Mouse (Mus musculus): Measurements from ENCODE around the gene Gm49322.
A peak's percentile ranks its signal among the peaks of the same experiment; 100 is the strongest.

Gm49322 gene

DNA sequence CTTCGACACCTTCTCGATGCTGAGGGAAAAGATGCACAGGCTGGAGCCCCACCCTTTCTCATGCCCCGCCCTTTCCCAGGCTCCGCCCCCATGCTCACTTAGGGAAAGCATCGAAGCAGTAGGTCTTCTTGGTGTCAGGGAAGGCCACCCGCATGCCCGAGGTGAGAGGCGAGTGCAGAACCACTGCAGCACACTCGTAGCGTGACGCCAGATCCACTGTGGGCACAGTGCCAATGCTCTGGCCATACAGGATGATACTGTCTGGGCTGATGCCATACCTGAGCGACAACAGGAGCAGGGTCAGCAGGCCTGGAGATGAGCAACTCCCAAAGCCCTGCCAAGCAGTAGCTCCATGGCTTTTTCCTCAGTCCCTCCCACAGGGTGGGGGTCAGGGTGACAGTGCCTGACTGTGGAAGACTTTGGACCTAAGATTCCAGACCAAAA is 21.8 kb upstream of the Gm49322 start:
- DNase-seq (ENCODE audit: low spot score): no peak

DNA sequence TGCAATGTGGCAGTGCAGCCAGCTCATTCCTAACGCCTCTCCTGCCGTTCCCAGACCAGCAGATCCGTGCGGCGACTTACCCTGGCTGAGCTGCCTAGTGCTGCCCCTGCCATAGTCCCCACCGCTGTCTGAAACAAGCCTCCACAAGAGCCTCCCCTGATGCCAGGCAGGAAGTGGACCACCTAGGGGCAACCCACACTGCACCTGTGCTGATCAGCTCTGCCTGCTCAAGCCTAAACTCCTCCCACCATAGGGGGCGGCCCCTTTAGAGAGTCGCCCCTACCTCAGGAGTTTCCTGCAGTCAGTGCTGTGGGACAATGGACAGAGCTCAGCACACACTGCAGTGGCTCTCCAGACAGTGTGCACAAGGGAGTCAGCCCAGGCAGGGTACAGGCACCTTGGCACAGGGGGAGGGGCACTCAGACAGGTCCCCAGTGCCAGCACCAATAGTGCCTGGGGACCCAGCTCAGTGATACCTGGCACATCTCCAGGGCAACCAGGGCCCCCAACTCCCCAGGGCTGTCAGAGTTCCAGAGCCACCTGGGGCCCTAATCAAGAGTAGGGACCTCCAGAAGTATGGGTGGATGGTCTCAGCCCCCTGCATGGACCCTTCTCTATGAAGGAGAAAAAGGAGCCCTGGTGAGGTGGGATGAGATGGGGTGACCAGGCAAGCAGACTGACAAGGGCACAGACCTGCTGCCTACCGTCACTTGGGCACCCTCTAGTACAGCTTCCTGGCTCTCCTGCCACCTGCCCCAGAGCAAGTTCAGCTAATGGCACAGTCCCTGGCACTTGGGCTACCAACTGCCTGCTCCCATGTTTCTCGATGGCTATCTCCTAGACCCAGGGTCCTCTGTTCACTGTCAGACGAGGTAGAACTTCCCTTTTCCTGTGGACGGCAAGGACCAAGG is 20.9 kb upstream of the Gm49322 start:
- DNase-seq (ENCODE audit: low spot score): no peak

DNA sequence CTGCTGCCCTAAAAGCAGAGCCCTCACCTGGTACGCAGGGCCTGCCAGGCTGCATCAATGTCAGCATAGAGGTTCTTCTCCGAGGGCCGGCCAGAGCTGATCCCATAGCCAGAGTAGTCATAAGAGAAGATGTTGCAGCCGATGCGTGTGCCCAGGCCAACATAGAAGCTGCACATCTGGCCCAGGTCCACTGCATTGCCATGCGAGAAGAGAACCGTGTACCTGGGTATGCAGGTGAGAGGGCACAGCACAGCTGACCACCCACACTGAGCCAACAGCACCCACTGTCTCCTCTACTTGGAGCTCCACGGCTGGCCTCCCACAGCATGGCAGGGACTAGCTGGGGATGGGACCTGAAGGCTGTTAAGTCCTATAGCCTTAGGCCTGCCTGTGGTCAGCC is 20.2 kb upstream of the Gm49322 start:
- no peak for DNase-seq (ENCODE audit: low spot score)

DNA sequence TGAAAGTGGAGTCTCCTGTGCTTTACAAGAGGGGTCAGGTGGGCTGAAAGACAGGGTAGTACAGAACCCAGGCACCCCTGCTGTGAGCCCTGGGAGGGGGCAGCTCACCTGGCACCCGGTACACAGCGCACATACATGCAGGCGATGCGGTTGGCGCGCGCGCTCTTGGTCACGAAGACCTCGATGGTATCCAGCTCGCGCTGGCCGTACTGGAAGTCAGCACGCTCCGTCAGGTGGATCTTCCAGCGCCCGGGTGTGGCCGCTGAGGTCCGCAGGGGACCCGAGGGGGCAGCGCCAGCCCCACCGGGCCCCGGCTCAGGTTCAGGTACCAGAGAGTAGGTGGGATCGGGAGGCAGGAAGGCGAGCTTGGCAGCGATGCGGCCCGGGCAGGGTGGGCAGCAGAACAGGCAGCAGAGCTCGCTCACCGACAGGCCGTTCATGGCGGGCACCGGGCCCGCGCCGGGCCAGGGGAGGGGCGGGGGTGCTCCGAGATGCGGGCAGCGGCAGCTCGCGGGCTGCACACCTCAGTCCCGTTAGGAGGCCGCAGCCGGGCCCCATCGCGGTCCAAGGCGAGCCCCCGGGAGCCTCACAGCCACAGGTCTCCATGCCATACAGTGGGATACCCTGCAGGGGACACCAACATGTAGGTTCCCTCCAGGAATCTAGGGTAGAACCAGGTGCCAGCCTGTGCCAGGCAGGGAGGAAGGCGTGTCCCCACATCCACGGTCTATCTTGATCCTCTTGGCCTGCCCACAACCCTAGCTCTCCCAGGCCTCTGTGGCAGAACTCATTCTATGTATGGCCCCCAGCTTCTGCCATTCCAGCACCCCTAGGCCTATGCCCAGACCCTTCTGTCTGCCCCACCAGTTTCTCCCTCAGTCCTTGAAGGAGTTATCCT is 19.2 kb upstream of the Gm49322 start:
- no peak for DNase-seq (ENCODE audit: low spot score)

DNA sequence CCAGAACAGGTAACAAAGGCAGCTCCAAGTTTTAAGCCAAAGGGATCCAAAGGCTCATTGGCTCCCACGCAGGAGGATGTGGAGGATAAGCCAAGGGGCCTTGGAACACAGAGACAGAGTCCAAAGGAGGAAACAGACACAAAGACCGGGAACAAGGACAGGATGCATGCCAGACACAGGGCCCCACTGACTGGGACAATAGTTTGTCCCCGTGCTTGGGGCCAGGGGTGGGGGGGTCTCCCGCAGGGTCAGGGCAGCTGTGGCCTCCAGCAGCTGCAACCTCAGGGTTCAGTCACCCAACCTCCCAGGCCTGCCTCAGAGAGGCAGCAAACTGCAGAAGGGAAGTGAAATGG is 18.5 kb upstream of the Gm49322 start:
- DNase-seq (ENCODE audit: low spot score): no peak

DNA sequence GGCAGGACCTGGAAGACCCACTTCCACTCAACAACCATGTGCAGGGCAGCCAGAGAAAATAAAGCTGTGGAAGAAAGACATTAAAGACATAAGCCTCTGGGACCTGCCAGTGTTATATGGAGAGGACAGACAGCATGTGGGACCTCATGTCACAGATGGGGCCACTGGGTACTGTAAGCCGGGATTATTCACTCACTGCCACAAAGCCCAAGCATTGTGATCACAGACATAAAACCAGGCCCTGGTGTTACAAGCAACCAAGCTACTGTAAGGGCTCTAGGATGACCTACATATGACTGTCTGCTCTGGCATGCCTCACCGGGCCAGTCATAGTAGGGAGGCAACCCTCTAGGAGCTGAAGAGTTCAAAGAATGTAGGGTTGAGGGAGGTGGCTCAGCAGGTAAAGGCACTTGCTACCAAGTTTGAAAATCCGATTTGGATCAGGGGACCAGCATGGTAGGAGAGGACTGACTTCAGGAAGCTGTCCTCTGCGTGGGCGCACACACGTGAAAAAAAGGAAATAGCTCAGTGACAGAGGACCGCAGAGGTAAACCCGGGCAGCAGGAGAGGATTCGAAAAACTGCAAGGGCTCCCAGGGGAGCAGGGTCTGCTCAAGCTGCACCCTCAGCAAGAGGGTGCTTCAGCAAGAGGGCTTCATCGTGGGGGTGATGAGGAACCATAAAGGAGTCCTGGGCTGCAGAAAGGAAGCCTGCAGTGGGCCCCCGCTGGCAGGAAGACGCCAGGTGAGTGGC is 16.5 kb upstream of the Gm49322 start:
- no peak for DNase-seq (ENCODE audit: low spot score)

DNA sequence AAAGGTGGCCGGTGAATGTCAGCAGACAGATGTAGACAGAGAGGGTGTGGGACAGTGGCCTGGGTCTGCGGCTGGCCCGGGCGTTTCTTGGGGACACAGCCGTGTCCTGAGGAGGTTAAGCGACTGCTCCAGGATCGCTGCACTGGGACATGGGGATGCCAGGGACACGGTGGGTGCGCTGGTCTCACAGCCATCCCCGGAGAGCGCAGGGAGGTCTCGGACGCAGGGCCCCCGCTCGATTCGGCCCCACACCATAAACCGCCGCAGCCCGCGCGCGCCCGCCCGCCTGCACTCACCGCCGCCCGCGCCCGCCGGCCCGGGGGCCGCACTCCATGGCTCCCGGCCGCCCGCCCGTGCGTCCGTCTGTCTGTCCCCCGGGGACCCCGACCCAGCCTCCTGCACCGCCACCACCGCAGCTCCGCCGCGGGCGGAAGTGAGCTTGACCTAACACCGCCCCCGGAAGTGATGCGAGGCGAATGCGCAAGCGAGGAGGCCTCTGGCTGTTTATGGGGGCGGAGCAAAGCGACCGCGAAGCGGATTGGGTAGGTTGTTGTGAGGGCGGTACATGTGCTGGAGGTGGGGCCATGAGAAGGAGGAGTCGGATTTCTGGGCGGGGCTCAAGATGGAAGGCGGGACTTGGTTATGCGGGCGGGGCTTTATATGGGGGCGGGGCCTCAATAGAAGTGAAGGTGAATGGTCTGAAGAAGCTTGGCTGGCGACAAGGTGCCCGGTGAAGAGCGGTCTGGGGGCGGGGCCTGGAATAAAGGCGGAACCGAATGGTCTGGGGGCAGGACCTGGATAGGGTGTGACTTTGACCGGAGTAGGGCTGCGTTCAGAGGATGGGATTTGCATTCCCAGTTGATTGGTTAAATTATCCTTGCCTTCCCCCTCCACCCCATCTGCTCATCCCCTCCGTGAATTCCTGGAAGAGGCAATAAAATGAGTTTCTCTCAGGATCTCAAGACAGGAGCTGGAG is 15.7 kb upstream of the Gm49322 start, which contains the start of gene Abhd17a:
Gene Abhd17a (minus strand): TSS at position 463 of the 976 bp plus-strand sequence.
- peak; percentile 90 for DNase-seq (ENCODE audit: low spot score)

DNA sequence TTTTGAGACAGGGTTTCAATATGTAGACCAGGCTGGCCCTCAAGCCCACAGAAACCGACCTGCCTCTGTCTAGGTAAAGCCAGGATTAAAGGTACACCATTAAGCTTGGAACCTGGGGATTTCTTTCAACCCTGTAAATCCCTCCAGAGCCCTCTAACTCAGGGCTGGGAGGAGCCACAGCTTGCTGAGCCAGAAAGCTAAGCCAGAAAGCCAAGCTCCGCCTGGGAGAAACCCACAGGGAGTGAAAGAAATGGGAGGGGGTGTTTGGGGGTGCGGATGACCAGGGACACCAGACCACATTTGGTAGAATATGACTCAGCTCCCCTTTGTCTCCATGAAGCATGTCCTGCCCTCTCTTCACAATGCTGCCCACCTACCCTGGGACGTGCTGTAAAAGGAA is 9.5 kb upstream of the Gm49322 start:
- no peak for DNase-seq (ENCODE audit: low spot score)

DNA sequence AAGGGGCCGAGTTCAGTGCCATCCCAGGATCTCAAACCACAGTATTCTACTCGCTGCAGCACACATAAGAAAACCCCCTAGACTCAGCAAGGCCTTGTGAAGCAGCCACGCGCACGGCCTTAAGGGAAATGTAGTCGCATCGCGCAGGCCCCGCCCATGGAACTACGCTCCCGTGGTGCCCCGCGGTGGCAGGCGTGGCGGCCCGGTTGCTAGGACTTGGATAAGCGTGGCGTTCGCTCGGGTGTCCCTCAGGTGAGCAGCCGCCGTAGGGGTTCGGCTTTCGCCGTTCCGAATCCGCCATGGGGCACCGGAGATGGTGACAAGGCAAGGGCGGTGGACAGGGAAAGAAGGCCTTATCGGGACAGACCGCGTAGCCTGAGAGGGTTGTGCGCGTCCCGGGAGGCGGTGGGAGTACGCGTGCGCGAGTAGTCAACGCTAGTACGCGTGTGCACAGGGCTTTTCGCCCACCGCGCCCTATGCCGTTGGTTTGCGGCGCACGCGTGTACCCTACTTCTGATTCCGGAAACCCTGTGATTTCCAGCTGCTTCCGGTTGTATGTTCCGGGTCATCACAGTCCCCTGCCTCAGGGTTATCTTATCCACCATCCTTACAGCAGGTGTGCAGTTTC is 3.0 kb upstream of the Gm49322 start, which contains the start of the genes Scamp4 and Adat3:
Gene Scamp4 (plus strand): TSS at position 175 of the 628 bp plus-strand sequence.
Gene Adat3 (plus strand): TSS at position 183 of the 628 bp plus-strand sequence.
- DNase-seq (ENCODE audit: low spot score): peak; percentile 90

DNA sequence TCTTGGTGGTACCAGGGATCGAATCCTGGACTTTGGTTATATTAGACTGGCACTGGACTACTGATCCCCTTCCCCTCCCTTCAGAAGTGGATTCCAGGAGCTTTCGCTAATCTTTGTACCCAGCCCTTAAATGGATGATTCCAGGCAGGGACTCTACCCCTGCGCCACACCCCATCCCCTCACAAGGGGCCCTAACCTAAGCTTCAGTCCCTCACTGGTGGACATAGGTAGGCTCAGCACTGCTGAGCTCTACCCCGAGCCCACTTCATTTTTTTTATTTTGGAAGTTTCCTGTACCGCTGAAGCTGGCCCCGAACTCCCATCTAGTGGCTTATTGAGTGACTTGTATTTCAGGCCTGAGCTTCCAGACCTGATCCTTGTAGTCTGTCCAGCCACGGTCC is 2.5 kb upstream of the Gm49322 start:
- no peak for DNase-seq (ENCODE audit: low spot score)

DNA sequence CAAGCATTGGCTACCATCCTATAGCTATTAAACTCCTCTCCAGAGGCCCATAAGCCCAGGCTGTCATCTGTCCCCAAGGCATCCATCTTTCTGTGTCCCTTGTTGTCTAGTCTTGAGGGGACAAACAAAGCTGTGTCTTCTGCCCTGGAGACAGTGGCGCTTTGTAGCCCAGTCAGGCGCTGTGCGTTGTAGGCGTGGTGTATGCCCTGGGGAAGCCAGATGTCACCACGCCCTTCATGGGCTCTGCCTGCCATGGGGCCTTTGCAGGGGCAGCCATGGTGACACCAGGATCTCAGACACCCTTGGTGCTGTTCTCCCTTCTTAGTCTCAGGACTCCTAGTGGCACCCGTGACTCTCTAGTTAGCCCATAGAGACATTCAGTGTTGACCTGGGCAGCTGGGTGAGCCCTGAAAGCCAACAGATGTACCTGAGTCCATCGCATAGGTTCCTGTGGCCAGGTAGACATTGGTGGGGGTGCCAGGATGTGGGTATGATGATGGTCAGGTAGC is 1.8 kb upstream of the Gm49322 start:
- no peak for DNase-seq (ENCODE audit: low spot score)

DNA sequence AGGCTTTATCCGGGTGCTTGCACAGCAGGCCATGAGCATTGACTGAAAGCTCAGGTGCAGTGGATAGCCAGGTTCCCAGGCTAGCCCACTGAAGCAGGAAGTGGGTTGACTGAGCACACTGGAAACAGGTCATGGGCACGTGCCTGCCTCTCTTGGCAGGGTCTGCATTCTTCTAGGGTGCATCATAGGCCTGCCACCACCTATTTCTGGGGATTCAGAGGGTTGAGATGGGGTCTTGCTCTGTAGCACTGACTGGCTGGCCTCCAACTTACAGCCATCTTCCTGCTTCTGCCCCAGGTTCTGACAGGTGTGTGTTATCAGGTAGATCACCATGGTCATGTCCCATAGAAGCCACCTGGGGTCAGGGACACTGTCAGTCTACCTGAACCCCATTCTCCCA is 833 bp upstream of the Gm49322 start:
- no peak for DNase-seq (ENCODE audit: low spot score)

DNA sequence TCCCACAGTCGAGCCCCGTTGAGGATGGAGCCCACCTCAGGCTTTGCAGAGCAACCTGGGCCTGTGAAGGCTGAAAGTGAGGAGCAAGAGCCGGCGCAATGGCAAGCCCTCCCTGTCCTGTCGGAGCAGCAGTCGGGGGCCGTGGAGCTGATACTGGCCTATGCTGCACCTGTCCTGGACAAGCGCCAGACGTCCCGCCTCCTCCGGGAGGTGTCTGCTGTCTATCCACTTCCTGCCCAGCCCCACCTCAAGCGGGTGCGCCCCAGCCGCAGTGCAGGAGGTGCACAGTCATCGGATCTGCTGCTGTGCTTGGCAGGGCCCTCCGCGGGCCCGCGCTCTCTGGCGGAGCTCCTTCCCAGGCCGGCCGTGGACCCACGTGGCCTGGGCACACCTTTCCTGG is 485 bp downstream of the Gm49322 start:
- no peak for DNase-seq (ENCODE audit: low spot score)

DNA sequence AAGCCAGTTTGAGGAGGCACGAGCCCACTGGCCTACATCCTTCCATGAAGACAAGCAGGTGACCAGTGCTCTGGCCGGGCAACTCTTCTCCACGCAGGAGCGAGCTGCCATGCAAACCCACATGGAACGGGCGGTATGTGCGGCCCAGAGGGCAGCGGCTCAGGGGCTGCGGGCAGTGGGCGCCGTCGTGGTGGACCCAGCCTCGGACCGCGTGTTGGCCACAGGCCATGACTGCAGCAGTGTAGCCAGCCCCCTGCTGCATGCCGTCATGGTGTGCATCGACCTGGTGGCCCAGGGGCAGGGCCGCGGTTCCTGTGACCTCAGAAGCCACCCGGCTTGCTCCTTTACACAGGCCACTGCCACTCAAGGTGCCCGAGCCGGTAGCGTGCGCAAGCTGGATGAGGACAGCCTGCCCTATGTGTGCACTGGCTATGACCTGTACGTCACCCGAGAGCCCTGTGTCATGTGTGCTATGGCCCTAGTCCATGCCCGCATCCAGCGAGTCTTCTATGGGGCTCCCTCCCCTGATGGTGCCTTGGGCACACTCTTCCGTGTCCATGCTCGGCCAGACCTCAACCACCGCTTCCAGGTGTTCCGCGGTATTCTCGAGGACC is 1.0 kb downstream of the Gm49322 start:
- no peak for DNase-seq (ENCODE audit: low spot score)

DNA sequence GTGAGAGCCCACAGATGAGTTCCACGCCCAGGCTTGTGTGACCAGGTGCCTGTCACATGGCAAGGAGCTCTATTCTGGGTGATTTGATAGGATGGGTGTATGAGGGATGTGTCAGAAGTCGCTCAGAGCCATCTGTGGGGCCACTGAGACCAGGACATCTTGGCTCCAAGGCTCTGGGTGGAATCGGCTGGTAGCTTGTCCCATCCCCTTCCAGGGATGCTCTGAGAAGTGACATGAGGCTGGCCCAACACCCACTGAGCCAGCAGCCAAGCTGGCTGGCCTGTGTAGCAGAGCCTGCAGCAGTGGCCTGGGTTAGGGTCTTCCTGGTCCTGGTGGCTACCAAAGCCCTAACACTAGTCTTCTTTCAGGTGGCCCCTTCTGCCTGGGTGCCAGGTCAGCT is 2.6 kb downstream of the Gm49322 start:
- DNase-seq (ENCODE audit: low spot score): no peak

DNA sequence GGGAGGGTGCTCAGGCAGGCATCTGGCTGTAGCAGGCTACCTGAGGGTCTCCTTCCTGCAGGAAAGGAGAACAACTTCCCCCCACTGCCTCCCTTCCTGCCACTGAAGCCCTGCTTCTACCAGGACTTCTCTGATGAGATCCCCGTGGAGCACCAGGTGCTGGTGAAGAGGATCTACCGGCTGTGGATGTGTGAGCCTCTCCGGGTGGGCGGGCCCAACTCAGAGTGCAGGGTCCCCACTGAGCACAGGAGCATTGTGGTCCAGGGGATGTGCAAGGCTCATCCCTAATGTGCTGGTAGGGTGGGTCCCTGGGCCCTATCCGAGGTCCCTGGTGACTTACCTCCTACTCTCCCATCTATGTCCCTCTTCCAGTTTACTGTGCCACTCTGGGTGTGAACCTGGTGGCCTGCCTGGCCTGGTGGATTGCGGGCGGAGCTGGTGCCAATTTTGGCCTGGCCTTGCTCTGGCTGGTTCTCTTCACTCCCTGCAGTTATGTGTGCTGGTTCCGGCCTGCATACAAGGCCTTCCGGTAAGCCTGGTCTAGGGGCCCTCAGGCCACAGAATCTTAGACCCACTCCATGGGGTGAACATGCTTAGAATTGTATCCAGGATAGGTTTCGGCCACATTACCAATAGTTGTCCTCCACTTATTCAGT is 3.6 kb downstream of the Gm49322 start:
- no peak for DNase-seq (ENCODE audit: low spot score)

DNA sequence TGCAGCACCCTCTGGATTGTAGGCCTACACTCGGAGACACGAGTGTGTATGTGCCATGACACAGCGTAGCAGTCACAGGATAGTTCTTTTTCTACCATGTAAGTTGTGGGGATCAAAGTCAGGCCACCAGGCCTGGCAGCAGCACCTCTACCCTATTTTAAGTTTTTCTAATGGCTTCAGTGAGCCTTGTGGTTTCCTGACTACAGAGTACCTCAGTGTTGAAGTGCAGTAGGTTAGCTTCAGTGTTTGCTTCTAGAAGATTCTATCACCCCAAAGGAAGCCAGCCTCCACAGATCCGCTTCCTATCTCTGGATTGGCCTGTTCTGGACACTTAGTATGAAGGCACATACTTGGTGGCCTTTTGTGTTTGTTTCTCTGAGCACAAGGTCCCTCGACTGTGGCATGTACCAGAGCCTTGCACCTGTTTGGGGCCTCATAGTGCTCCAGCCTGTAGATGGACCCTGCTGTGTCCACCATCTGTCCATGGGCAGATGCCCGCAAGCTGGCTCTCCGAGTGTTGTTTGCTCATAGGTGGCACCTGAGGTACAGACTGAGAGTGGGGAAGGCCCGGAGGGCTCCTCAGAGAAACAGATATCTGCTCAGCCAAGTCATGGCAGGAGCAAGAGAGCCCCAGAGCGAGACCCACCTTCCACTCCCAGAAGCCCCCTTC is 4.4 kb downstream of the Gm49322 start:
- DNase-seq (ENCODE audit: low spot score): no peak

DNA sequence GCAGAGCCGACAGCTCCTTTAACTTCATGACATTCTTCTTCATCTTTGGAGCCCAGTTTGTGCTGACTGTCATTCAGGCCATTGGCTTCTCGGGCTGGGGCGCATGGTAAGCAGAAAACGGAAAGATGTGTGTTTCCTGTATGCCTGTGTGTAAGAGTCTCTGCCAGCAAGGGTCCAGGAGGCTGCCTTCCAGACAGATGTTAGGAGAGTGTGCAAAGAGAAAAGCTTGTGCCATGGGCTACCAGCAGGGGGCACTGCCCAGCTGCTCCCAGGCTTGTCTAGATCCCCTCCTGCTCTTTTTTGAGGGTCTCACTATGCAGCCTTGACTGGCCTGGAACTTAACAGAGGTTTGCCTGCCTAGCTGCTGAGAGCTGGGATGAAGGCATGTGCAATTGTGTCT is 5.2 kb downstream of the Gm49322 start:
- DNase-seq (ENCODE audit: low spot score): no peak

DNA sequence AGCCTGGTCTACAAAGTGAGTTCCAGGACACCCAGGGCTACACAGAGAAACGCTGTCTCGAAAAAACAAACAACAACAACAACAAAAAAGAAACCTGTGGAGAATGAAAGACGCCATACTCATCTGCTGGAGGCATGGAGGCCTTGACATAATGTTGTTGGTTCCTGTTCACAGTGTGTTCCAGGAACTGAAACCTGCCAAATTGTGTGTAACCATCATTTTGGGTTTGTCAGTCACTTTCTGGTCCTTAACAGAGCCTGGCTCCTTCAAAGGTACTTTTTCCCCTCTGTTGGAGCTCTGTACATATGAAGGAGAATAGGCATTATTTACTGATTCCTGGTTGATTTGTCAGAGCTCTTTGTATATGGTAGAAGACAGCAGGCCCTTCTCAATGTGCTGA is 6.1 kb downstream of the Gm49322 start:
- DNase-seq (ENCODE audit: low spot score): no peak
